Mouse (Mus musculus) hindbrain, embryonic 14.5 days (tissue): ENCODE results near the gene Scfd2. TPM values are rescaled to one million over a fixed set of nuclear protein-coding genes. Genes with fewer than 3 reads are reported as not detected.

Experiments
- ATAC-seq: fragments of 200-750 bp; cut with Nextera tagmentation; 2 replicates; pipeline ENCODE4 v1.8.0; 2017; ENCODE audit warnings: moderate number of reproducible peaks, mild to moderate bottlenecking, moderate TSS enrichment, moderate library complexity; ENCODE audit not compliant: low FRiP score
- DNase-seq: peaks from one replicate; pipeline ENCODE4 v3.0.0-alpha.2; 2015; ENCODE audit warnings: low spot score
- H3K27ac ChIP-seq: fragments of 300-500 bp; sonication (generic); 2 replicates; pipeline ENCODE4 v1.5.1; 2014; ENCODE audit warnings: mild to moderate bottlenecking, moderate library complexity
- H3K27me3 ChIP-seq: fragments of 300-500 bp; sonication (generic); 2 replicates; pipeline ENCODE4 v1.6.1; 2014; ENCODE audit warnings: mild to moderate bottlenecking, low read length, mixed read lengths; ENCODE audit not compliant: control insufficient read depth, insufficient read depth
- H3K36me3 ChIP-seq: fragments of 300-500 bp; sonication (generic); replicated peaks from 2 replicates; pipeline ENCODE4 v1.6.1; 2014; ENCODE audit not compliant: control insufficient read depth, insufficient read depth
- H3K4me1 ChIP-seq: fragments of 300-500 bp; sonication (generic); replicated peaks from 2 replicates; pipeline ENCODE4 v1.6.1; 2014; ENCODE audit warnings: antibody characterized with exemption, low read length, mixed read lengths; ENCODE audit not compliant: control insufficient read depth, insufficient read depth
- H3K4me2 ChIP-seq: fragments of 300-500 bp; sonication (generic); replicated peaks from 2 replicates; pipeline ENCODE4 v1.6.1; 2014; ENCODE audit warnings: mild to moderate bottlenecking, moderate library complexity
- H3K4me3 ChIP-seq: fragments of 300-500 bp; sonication (generic); replicated peaks from 2 replicates; pipeline ENCODE4 v1.5.1; 2014; ENCODE audit warnings: mild to moderate bottlenecking, low read length
- H3K9ac ChIP-seq: fragments of 300-500 bp; sonication (generic); 2 replicates; pipeline ENCODE4 v1.6.1; 2014
- H3K9me3 ChIP-seq: fragments of 300-500 bp; sonication (generic); 2 replicates; pipeline ENCODE4 v1.6.1; 2016; ENCODE audit warnings: low read length; ENCODE audit not compliant: control insufficient read depth
- WGBS: fragments of 180-500 bp; shearing (Covaris S2); extraction: QIAGEN DNeasy Blood & Tissue Kit; methylation state at CpG from one replicate; pipeline ENCODE4 v1.1.7; 2014; 5-methylcytosine and 5-hydroxymethylcytosine counted together
- polyA plus RNA-seq: library from polyadenylated mRNA; unstranded; fragments of >200 nt; fragmentation: Nextera tagmentation; extraction: Ambion mirVana; gene quantifications from 2 replicates; pipeline ENCODE4 v1.2.1, GENCODE M21; 2014

The Scfd2 gene
- polyA plus RNA-seq, 1 experiment from 2014 or later, result 18.8 TPM

GRCm38 (mm10) chr5:74266476-74266819 is 265.1 kb downstream of the Scfd2 start:
- DNase-seq (no peak), ATAC-seq (no peak)

GRCm38 (mm10) chr5:74265601-74266475 is 265.7 kb downstream of the Scfd2 start:
- 41% methylated on average over 13 of the region's 13 CpGs for WGBS
- Histone ChIP-seq H3K4me1 (peaks cover 12% of the 10 kb centered on the region; the same call in 1 of the 2 replicates), H3K4me2 (no peak overlapping the region), H3K9ac (no peak overlapping the region), H3K9me3 (no peaks in the 10 kb centered on the region), H3K27me3 (no peaks in the 10 kb centered on the region), H3K4me3 (no peak overlapping the region), H3K27ac (no peak overlapping the region), H3K36me3 (no peaks in the 10 kb centered on the region)
- no peak for DNase-seq
- ATAC-seq, result no peak

More at GRCm38 (mm10) chr5:74266476-74266819, 265.1 kb downstream of the Scfd2 start:
- no peak overlapping the region for H3K9ac ChIP-seq
- no peak overlapping the region for H3K27ac ChIP-seq
- WGBS, result 74% methylated on average over 5 of the region's 5 CpGs
- H3K9me3 ChIP-seq, result no peaks in the 10 kb centered on the region
- no peak overlapping the region for H3K4me3 ChIP-seq
- no peak overlapping the region for H3K4me2 ChIP-seq
- no peaks in the 10 kb centered on the region for H3K27me3 ChIP-seq
- H3K36me3 ChIP-seq, result no peaks in the 10 kb centered on the region
- H3K4me1 ChIP-seq, result 0 out of 2 replicates have a peak, but pooled peaks cover 8% of the 10 kb centered on the region

- WGBS, result 61% methylated on average over 6 of the region's 6 CpGs
- DNase-seq (no peak), ATAC-seq (no peak)
- no peak overlapping the region for H3K9ac ChIP-seq
- no peak overlapping the region for H3K27ac ChIP-seq
- no peaks in the 10 kb centered on the region for H3K9me3 ChIP-seq
- no peak overlapping the region for H3K4me3 ChIP-seq
- H3K4me2 ChIP-seq, result no peak overlapping the region
- H3K27me3 ChIP-seq, result no peaks in the 10 kb centered on the region
- no peaks in the 10 kb centered on the region for H3K36me3 ChIP-seq
- peaks cover 19% of the 10 kb centered on the region; the same call in 1 of the 2 replicates for H3K4me1 ChIP-seq
These were observed 266.4 kb downstream of the Scfd2 start for GRCm38 (mm10) chr5:74265151-74265550.

GRCm38 (mm10) chr5:74264541-74264940 is 267.0 kb downstream of the Scfd2 start:
- WGBS, result 74% methylated on average over 4 of the region's 4 CpGs
- no peaks in the 10 kb centered on the region for H3K27me3 ChIP-seq
- H3K36me3 ChIP-seq, result no peaks in the 10 kb centered on the region
- no peak for ATAC-seq
- H3K9me3 ChIP-seq, result no peaks in the 10 kb centered on the region
- no peak for DNase-seq
- no peak overlapping the region for H3K27ac ChIP-seq
- no peak overlapping the region for H3K4me3 ChIP-seq
- H3K9ac ChIP-seq, result no peak overlapping the region
- peaks cover 23% of the 10 kb centered on the region; the same call in 1 of the 2 replicates for H3K4me1 ChIP-seq
- H3K4me2 ChIP-seq, result no peak overlapping the region

GRCm38 (mm10) chr5:74261016-74261415 is 270.5 kb downstream of the Scfd2 start:
- Histone ChIP-seq H3K27ac (0 out of 2 replicates have a peak overlapping the region, but pooled peaks have one; percentile 20), H3K36me3 (no peaks in the 10 kb centered on the region), H3K27me3 (no peaks in the 10 kb centered on the region), H3K4me2 (no peak overlapping the region), H3K4me3 (no peak overlapping the region), H3K9ac (no peak overlapping the region), H3K4me1 (peaks cover 23% of the 10 kb centered on the region; the same call in 1 of the 2 replicates), H3K9me3 (no peaks in the 10 kb centered on the region)
- ATAC-seq (no peak), DNase-seq (no peak)
- 40% methylated on average over 6 of the region's 6 CpGs for WGBS

GRCm38 (mm10) chr5:74260378-74260809 is 271.2 kb downstream of the Scfd2 start:
- Histone ChIP-seq H3K27ac (0 out of 2 replicates have a peak overlapping the region, but pooled peaks have one; percentile 20), H3K4me2 (no peak overlapping the region), H3K9me3 (no peaks in the 10 kb centered on the region), H3K36me3 (no peaks in the 10 kb centered on the region), H3K4me3 (no peak overlapping the region), H3K4me1 (peaks cover 18% of the 10 kb centered on the region; the same call in 1 of the 2 replicates), H3K27me3 (no peaks in the 10 kb centered on the region), H3K9ac (no peak overlapping the region)
- WGBS, result 44% methylated on average over 9 of the region's 9 CpGs
- no peak for DNase-seq
- no peak for ATAC-seq

- H3K4me2 ChIP-seq, result no peak overlapping the region
- no peak overlapping the region for H3K4me3 ChIP-seq
- H3K27me3 ChIP-seq, result no peaks in the 10 kb centered on the region
- peaks cover 15% of the 10 kb centered on the region; the same call in 1 of the 2 replicates for H3K4me1 ChIP-seq
- no peak for ATAC-seq
- no peak overlapping the region for H3K27ac ChIP-seq
- no peaks in the 10 kb centered on the region for H3K9me3 ChIP-seq
- H3K36me3 ChIP-seq, result no peaks in the 10 kb centered on the region
- WGBS, result 75% methylated on average over 4 of the region's 4 CpGs
- H3K9ac ChIP-seq, result no peak overlapping the region
- no peak for DNase-seq
These were observed 274.9 kb downstream of the Scfd2 start for GRCm38 (mm10) chr5:74256705-74257104.

- Histone ChIP-seq H3K4me2 (no peak overlapping the region), H3K9ac (no peak overlapping the region), H3K9me3 (no peaks in the 10 kb centered on the region), H3K4me3 (no peak overlapping the region), H3K36me3 (no peaks in the 10 kb centered on the region), H3K4me1 (0 out of 2 replicates have a peak, but pooled peaks cover 2% of the 10 kb centered on the region), H3K27ac (no peak overlapping the region), H3K27me3 (no peaks in the 10 kb centered on the region)
- DNase-seq (no peak), ATAC-seq (no peak)
- 41% methylated on average over 1 of the region's 1 CpGs for WGBS
These were observed 276.6 kb downstream of the Scfd2 start for GRCm38 (mm10) chr5:74254996-74255395.

- ATAC-seq (no peak), DNase-seq (no peak)
- no peaks in the 10 kb centered on the region for H3K36me3 ChIP-seq
- 79% methylated on average over 7 of the region's 7 CpGs for WGBS
- no peak overlapping the region for H3K27ac ChIP-seq
- H3K9ac ChIP-seq, result no peak overlapping the region
- H3K27me3 ChIP-seq, result no peaks in the 10 kb centered on the region
- no peak overlapping the region for H3K4me3 ChIP-seq
- H3K9me3 ChIP-seq, result no peaks in the 10 kb centered on the region
- no peaks in the 10 kb centered on the region for H3K4me1 ChIP-seq
- no peak overlapping the region for H3K4me2 ChIP-seq
These were observed 277.7 kb downstream of the Scfd2 start for GRCm38 (mm10) chr5:74253724-74254328.
